Mouse (Mus musculus) right cerebral cortex, postnatal 14 days (tissue): ENCODE results near the gene Mfsd5.

Experiments used
- DNase-seq: peaks from one replicate; pipeline ENCODE4 v3.0.0; 2022

The Mfsd5 gene

DNA sequence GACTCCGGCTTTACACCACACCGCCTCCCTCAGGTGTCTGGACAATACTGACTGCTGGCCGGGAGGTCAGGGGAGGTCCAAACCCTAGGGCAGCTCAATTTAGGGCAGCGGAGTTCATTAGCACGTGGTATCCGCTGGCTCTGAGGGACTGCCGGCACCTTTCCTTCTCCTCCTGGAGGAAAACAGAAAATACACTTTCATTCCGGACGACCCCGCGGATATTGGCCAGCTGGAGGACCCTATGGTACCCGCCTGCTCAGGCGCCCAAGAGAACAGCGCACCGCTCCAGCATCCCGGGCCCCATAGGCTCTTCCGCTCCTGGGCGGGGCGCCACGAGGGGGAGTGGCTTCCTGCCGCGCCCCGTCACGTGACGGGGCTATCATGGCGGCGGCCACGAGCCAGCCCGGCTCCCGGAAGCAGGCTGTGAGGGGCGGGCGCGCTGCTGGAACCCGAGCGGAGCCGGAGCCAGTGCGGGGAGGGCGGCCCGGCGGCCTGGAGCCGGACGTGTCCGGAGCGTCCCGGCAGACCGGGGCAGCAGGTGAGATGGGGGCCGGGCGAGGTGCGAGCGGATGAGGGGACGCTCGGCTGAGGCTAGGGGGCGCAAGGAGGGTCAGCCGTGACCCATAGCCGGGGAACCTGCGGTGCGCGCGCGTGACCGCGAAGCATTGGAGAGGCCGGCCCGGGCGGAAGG is at the start of gene Mfsd5:
TSS of gene Mfsd5 (plus strand) at position 363 of the 691 bp plus-strand sequence.
- peak; percentile 92 for DNase-seq

- DNase-seq, result no peak
Measured at GRCm38 (mm10) chr15:102230408-102231321, 48.6 kb upstream of the Mfsd5 start.

GRCm38 (mm10) chr15:102231748-102232147 is 47.5 kb upstream of the Mfsd5 start, which contains the start of gene Itgb7:
Gene Itgb7, minus strand, starts transcription at chr15:102231944.
- DNase-seq, result no peak

DNA sequence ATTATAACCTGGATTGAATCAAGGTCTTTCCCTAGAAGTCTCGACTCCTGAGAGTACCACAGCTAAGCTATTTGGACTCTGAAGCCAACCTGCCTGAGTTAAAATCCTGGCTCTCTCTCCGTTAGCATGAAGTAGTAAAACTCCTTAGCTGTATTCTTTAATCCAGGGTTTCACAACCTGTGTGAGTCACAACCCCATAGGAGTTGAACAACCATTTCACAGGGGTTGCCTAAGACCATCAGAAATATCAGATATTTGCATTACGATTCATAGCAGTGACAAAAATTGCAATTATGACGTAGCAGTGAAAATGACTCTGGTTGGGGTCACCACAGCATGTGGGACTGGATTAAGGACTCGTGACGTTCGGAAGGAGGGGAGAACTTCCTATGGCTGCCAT is 46.5 kb upstream of the Mfsd5 start:
- DNase-seq, result no peak

DNA sequence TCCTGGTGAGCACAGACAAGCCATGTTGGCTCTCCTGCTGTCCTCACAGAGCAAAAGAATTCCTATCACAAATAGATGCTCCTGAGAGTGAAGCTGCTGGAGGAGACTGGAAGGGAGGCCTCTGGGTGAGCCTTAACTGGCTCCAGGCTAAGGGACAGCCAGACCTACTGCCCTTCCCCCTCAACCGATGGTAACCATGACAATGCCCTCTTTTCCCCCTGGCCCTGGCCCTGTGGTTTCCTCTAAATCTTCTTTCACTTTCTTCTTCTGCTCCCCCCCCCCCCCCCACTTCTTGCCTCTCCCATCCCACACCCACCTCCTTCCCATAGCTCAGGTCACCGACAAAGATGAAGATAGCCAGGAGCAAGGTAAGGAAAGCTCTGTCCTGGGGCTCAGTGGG is 45.4 kb upstream of the Mfsd5 start:
- DNase-seq, result no peak

GRCm38 (mm10) chr15:102235371-102236027 is 43.8 kb upstream of the Mfsd5 start:
- no peak for DNase-seq

DNA sequence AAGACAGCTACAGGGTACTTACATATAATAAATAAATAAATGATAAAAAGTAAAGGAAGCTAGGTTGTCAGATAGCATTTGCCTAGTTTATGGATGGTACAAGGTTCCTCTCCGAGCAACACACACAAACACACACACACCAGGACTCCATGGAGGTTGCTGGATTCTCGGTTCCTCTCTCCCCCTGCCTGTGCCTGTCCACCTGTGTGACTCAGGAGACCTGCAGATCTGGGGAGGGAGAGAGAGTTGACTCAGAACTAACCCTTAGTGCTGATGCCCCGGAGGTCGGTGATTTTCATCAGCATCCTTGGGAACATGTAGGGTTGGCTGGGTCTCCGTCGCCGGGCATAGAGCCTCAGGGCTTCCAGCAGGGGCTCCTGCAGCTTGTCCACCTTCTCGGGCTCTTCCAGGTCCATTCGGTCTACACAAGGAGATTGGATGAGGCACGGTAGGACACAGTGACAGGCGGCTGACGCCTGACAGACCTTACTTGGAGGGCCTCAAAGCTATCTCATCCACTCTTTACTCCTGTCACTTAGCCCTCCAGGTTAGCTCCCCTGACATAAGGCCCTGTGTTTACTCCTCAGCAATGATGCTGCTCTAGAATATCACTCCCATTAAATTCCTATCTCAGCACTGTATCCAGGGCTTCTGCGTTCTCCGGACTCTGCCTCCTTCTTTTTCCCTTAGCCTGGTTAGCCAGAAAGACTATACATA is 40.6 kb upstream of the Mfsd5 start:
- no peak for DNase-seq

- DNase-seq, result peak; percentile 84
Measured at GRCm38 (mm10) chr15:102239260-102239590, 40.0 kb upstream of the Mfsd5 start.

- DNase-seq, result no peak
Measured at GRCm38 (mm10) chr15:102239851-102240250, 39.4 kb upstream of the Mfsd5 start.

- DNase-seq, result no peak
Measured at GRCm38 (mm10) chr15:102240607-102241006, 38.6 kb upstream of the Mfsd5 start.

DNA sequence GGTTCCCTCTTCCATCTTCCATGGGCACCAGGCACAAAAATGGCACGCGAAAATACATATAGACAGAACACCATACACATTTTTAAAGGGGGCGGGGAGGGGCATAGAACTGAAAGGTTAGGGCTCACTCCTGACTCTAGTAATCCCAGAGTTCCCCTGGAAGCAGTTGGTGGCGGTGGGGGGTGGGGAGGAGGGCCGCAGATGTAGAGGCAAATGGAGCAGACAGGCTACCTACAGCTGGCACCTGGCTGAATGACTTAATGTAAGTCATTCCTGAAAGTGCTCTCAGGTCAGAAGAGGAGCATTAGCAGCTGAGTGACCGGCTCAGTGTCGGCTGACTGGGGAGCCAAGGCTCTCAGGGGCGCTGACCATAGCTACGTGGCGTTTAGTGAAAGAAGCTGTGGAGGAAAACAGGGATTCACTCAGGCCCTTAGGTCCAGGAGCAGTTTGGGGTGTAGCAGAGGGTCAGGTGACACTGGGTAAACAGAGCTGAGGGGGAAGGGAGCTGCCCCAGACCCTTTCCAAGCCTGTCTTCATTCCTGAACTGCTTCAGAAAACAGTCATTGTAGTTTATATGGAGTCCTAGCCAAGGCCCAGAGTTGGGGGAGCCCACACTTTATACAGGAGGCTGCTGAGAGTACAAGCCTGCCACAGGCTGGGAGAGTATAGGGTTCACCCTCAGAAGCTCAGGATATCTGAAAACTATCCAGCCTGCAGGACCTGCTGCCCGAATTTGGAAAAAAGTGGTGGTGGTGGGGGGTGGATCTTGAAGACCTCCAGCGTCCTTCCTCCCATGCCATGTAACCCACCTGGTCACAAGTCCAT is 36.6 kb upstream of the Mfsd5 start:
- DNase-seq, result no peak

DNA sequence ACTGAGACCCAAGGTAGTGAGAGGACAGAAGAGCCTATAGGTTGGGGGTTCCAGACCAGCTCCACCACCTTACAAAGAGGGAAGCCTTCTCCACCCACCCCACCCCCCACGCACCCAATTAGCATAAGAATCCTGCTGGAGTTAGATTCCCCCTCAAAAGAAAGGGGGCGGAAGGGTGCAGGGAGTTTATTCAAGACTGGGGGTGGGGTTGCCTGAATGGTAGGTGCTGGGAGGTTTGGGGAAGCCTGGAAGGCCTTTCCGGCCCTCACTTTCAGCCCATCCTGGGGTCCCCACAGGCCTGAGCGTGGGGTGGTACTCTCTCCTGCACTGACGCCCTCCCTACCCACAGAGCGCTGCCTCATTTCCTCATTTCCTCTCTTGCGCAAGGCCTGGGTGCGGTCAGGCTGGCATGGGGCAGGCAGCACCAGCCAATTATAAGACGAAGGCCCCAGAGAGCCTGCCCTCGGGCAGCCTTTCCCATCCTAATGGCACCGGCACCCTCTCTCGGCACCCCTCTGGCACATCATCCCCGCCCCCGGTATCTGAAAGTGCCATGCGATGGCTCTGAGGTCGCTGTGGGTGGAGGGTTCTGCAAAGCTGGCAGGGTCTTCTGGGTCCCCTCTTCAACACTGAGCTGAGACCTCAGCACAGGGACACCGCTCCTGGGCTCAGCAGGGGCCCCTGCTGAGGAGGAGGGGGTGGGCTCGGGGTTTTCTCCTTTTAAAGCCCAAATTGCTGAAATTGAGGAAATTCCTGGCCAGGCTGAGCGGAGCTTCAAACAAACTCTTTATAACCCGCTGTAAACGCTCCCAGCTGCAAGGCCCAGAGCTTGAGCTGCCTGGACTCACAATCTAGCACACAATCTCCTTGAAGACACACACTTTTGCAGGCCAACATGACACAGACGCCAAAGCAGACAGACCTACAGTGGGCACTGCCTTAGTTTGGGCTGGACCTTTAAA is 35.7 kb upstream of the Mfsd5 start:
- no peak for DNase-seq

GRCm38 (mm10) chr15:102244306-102245191 is 34.7 kb upstream of the Mfsd5 start:
- no peak for DNase-seq

GRCm38 (mm10) chr15:102245461-102245881 is 33.8 kb upstream of the Mfsd5 start:
- DNase-seq, result no peak

DNA sequence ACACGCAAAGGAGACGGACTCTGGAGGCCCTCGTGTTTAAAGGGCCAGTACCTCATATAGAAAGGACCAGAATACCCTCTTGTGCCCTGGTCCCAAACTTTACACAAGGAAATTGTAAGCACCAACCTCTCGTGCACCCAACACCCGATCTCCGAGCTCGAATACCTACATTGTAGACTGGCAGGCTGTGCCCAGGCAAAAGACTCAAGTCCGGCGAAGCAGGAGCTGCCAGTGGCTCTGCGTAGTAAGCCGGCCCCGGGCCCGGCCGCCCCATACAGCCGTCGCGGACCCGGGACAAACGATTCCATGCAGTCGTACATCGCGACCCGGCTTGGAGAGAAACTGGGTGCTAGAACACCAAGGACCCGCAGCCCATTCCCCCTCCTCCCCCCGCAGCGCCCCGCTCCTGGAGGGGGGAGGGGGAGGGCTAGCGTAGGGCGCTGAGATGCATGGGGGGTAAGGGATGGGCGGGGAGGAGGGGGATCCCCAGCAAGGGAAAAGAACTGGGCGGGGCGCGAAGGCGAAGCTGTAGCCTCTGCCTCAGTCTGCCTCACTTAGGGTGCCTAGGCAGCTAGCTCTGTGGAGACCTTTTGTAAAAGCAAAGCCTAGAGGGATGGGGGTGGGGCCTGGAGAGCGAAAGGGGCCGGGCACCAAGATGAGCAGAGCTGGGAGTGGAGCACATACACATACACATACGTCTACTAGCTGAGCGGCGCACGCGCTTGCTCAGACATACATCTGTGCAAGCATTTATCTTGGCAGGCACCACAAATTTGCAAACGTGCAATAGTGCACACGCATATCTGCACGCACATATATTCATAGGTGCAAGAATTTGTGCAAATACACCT is 33.1 kb upstream of the Mfsd5 start:
- DNase-seq, result peak; percentile 72

- DNase-seq, result peak; percentile 88
Measured at GRCm38 (mm10) chr15:102246866-102247251, 32.4 kb upstream of the Mfsd5 start.

DNA sequence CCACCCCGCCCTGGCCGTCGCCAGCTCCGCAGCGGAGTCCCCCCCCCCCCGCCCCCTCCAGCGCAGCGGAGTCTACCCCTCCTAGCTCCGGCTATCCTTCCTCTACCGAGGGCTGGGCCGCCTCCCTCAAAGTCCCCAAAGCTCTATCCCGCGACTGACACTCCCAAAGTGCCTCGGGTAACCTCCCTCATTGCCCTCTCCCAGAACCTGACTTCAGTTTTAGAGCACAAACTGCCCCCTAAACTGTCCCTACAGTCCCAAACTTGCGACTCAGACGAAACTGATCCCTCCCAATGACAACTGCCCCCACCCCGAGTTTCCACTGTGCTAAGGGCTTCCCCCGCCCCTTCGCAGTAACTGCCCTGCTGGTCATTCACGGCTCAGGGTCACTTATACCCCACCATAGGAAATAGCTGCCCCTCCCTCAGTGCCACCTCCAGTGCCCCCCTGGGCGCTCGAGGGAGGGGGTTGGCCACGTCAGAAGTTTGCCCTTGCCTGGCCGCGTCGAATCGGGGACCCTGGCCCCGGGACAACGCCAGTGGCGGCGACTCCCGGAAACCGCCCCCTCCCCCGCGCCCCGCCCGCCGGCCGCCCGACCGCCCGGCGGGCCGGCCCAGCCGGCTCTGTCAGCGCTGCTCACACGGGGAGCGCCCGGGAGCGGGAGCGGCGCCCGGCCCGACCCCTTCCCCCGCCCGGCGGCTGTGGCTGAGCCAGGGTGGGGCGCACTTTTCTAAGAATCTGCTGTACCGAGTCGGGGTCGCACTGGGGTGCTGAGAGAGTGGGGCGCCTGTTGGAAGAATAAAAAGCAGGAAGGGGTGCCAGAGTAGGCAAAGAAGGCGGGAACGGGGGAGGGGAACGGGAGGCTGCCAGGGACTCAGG is 31.8 kb upstream of the Mfsd5 start:
- peak; percentile 47 for DNase-seq
